Mouse (Mus musculus) brain, embryonic 14.5 days (tissue): ENCODE results near the gene Sri.

Experiments
- CTCF ChIP-seq: fragments of 200-500 bp; IDR thresholded peaks from 2 replicates; pipeline ENCODE4 v1.5.1; 2012; ENCODE audit warnings: inconsistent platforms, mild to moderate bottlenecking, moderate library complexity, borderline replicate concordance; ENCODE audit not compliant: insufficient read depth, insufficient read length; ENCODE audit errors: extremely low read depth
- POLR2A ChIP-seq: fragments of 200-500 bp; IDR thresholded peaks from 2 replicates; pipeline ENCODE4 v1.6.1; 2012; ENCODE audit warnings: mild to moderate bottlenecking, inconsistent platforms, borderline replicate concordance; ENCODE audit not compliant: poor library complexity, insufficient read depth, insufficient read length, severe bottlenecking; ENCODE audit errors: extremely low read depth

GRCm38 (mm10) chr5:7997086-7997485, 48.8 kb upstream of the Sri start:
- TF ChIP-seq POLR2A = no peak
- TF ChIP-seq CTCF = no peak
